Comparison of ENCODE assay signal across 9 mouse cellular contexts in genomic region chr12:105967806-105968205, GRCm38 (mm10). TPM values are rescaled to one million over a fixed set of nuclear protein-coding genes. Genes with fewer than 3 reads are reported as not detected.
DNase-seq lines count a peak whose midpoint lies in the region; ATAC-seq and TF ChIP-seq lines count a peak whose summit lies in the region.
"Had no signal": no experiment of that assay in that cellular context is flagged by ENCODE, and none has a peak within 500 bp of the region (broad histone marks: within the 10 kb centered on the region; RNA-seq: fewer than 3 reads in every experiment).

No protein-coding gene starts in this region.

- no peaks in the 10 kb centered on the region for H3K36me3 ChIP-seq in testis, adult 2 months (ENCODE audit: control insufficient read depth, insufficient read depth, low read length)

- no peak for TF ChIP-seq POLR2A in testis, adult 2 months (IDR thresholded peaks at IDR 0.05; ENCODE audit: control insufficient read depth, low read depth, low read length)

- peaks cover 14% of the 10 kb centered on the region for H3K4me1 ChIP-seq in testis, adult 2 months (ENCODE audit: control insufficient read depth, insufficient read depth, low read length)

- peak; percentile 27 for DNase-seq in CD4-positive, CD25-positive, alpha-beta regulatory T cell, adult 2 months (ENCODE audit: low read depth, low spot score)
- no peak for DNase-seq in testis, postnatal 10 days (ENCODE audit: low spot score)
- DNase-seq in lung, postnatal 10 days, result peak; percentile 13
- DNase-seq in yolk sac, embryonic 10.5 days (ENCODE audit: low spot score), result peak; percentile 21
- no peak for DNase-seq in layer of hippocampus, adult 9-11 months
- DNase-seq in gastrocnemius, postnatal 4 days (ENCODE audit: low spot score in 2 of 2), result no peak

- no peak overlapping the region for H3K27ac ChIP-seq in testis, adult 2 months (ENCODE audit: control insufficient read depth, insufficient read depth, low read depth, low read length)

- no peak for TF ChIP-seq CTCF in testis, adult 2 months (IDR thresholded peaks at IDR 0.05; ENCODE audit: control insufficient read depth, insufficient read depth, insufficient replicate concordance, low read depth, low read length)

- ATAC-seq in CD4-positive, CD25-positive, alpha-beta regulatory T cell, adult 4 months, result no peak

- H3K27me3 ChIP-seq in testis, adult 2 months (ENCODE audit: control insufficient read depth, insufficient read depth, low read length), result no peaks in the 10 kb centered on the region

- peak overlapping the region; percentile 47 for H3K4me3 ChIP-seq in testis, adult 2 months (ENCODE audit: control insufficient read depth, low read depth, low read length)
- H3K4me3 ChIP-seq: erythroblast, embryonic 14.5 days had no signal

RNA-seq across cellular contexts. Expression of gene Vrk1, which starts 42.2 kb away (rescaled TPM):
- 100 to 1,000 TPM; 135 to 144 TPM for polyA plus RNA-seq in CD4-positive, CD25-positive, alpha-beta regulatory T cell, adult 4 months (2017; shearing (Covaris generic))
- polyA plus RNA-seq in testis, adult 2 months (2012; rRNA removed), result 9.2 and 11.6 TPM in 2 replicates
- 10 to 100 TPM; 15.1 to 16.7 TPM for total RNA-seq in gastrocnemius, postnatal 4 days (2021)

Comparison
In these comparisons a context has a peak if more than half of its experiments do, and no peak if none do; other contexts are left out.
1. DNase-seq: peak in CD4-positive, CD25-positive, alpha-beta regulatory T cell, adult 2 months (single experiment), lung, postnatal 10 days (single experiment) and yolk sac, embryonic 10.5 days (single experiment); none in testis, postnatal 10 days (single experiment), layer of hippocampus, adult 9-11 months (single experiment) and gastrocnemius, postnatal 4 days (0 of 2).
2. RNA of gene Vrk1, which starts 42.2 kb away (polyA plus RNA-seq): 135 to 144 TPM in CD4-positive, CD25-positive, alpha-beta regulatory T cell, adult 4 months; 9.2 to 11.6 TPM in testis, adult 2 months; every median in the first group is over 10 times any median in the second.